Mouse (Mus musculus): ENCODE results near the gene Phf13.

DNA sequence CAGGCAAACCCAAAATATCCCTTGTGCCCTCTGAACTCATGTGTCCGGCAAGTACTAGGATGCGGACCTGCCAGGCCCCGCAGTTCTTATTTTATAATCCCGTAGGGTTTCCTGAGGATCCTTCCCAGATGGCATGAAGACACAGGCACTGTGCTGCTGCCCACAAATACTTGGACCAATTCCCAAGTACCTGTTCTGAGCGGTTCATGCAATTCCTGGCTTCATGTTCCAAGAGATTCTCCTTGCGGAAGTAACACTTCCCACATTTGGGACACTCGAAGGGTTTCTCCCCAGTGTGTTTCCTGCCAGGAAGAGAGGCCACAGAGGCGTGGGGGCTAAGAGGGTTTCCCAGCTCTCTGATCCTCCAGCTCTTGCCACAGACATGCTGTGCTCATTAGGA is 26.4 kb upstream of the Phf13 start:
- no peak for TF ChIP-seq CTCF (conservative IDR thresholded peaks at IDR 0.05; ENCODE audit: low read length)
- TF ChIP-seq POU5F1 (IDR thresholded peaks at IDR 0.05; ENCODE audit: borderline replicate concordance, low read length) = no peak
- no peak for TF ChIP-seq NANOG (IDR thresholded peaks at IDR 0.05; ENCODE audit: borderline replicate concordance, low read length)

Data from E14TG2a.4 (cell line).